Mouse (Mus musculus): ENCODE results near the gene Phf21a.

DNA sequence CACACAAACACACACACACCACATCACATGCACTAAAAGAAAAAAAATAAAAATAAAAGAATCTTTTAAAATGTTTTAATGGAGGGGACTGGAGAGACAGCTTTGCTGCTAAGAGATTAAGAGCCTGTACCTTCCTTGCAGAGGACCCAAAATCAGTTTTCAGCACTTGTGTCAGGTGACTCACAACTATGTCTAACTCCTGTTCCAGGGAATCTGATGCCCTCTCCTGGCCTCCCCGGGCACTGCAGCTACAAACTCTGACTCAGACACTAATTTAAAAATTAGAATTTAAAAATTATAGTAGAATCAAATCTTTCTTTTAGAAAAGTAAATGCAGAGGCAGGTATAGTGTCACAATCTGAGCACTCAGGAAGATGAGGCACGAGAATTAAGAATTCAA, 229.8 kb downstream of the Phf21a start:
- peak; percentile 65 for TF ChIP-seq CTCF (IDR thresholded peaks at IDR 0.05; ENCODE audit: low read depth)
- TF ChIP-seq EP300 (optimal IDR thresholded peaks at IDR 0.05): no peak

All from stomach, postnatal 0 days (tissue).